Mouse (Mus musculus): ENCODE measurements at regions not wholly inside any gene's neighbourhood (a gene's known extent, or its start where the extent isn't known, plus 50 kb on each side); places are given as distances from the start of the nearest gene placed in this dataset.
A peak's percentile ranks its signal among the peaks of the same experiment; 100 is the strongest.

DNA sequence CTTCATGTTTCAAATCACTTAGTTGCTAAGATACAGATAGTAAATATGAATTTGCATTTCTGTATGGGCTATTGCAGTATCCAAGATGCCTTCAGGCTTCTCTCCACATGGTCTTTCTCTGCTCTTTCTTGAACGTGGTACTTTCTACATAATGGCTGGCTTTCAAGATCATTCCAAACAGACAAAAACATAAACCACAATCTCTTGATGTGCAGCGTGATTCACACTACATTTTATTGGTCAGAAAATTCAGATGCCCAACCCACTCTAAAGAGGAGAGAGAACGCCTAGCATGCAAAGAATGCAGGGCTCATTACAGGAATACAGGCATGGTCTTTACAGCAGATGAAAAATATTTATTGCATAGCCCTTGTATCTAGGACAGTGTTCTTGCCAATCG is 235.2 kb downstream of the Papss1 start:
- DNase-seq (ENCODE audit: low read depth, low spot score) = no peak

DNA sequence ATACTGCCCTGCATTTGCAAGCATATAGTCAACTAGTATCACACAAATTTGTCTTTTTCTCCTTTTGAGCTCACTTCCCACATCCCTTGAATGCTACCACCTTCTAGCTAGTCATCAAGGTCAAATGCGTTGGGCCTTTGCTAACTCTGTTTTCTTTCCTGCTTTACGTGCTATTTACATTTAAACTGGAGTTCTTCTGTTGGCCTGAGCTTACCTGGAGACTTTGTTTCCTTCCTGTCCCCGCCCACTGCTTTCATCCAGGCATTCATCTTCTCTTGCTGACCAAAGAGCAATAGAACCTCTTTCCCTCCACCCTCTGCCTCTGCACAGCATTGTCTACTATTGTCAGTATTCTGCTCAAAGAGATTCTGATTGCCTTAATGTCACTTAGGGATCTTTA is 237.0 kb downstream of the Papss1 start:
- DNase-seq (ENCODE audit: low read depth, low spot score) = no peak

DNA sequence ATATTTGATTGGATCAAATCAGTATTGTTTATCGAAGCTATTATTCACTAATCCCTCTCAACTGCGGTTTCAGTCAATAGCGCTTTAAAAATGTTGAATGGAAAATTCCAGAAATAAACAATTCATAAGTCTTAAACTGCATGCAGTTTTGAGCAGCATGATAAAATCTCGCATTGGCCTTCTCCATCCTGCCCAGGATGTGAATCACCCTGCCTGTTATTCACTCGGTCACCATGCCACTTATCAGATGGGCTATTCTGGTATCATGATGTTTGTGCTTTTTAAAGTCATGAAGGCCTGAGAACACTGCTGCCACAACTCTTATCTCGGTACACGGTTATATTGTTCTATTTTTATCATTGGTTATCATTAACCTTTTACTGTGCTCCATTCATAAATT is 238.3 kb downstream of the Papss1 start:
- no peak for DNase-seq (ENCODE audit: low read depth, low spot score)

DNA sequence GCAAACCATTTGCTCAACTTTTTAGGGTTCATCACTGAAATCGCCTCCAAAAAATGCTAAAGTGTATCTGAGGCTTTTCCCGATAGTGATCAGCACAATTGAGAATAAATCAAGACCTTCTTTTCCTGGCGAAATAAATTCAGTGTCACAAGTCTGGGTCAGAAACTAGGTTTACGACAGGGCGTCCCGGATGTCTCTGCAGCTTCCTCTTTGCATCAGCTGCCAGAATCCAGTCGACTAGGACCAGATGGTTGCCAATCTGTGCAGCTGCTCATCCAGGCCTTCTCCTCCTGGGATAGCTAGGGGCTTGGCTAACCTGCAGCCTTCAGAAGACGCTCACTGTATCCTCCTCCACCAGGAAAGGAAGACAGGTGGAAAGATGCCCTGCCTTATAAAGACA is 243.6 kb downstream of the Papss1 start:
- DNase-seq (ENCODE audit: low read depth, low spot score) = no peak

DNA sequence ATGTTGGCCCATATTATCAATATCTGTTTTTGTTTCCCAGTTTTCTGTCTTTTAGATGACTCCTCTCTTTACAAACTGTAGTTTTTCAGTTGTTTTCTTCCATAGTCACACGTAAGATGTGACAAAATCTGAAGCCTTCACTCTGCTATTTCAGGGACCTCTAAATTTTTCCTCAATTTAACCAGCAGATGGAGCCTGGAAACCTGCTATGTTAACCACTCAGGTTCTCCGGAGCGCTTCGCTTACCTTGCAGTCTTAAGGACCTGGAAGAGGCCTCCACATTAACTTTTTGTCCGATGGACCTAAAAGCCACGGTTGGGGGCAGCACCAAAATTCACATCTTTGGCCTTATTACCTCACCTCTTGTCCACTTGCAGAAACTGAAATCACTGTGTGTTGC is 248.4 kb downstream of the Papss1 start:
- no peak for DNase-seq (ENCODE audit: low read depth, low spot score)

DNA sequence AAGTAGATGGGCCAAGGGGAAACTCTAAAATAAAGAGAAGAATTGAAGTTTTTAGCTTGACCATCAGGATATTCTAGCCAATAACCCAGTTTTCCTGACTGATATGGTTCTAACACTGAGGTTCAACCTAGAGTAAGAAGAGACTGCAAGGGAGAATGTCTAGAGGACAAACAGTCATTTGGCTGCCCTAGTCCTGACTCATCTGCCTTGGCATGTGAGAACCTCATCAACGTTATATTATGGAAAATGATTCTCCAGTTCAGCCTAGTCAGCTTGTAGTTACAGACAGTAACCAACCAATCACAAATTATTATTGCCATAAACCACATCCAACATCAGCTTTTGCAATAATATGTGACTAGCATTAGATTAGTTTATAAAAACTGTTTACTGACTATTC is 254.2 kb downstream of the Papss1 start:
- no peak for DNase-seq (ENCODE audit: low read depth, low spot score)

DNA sequence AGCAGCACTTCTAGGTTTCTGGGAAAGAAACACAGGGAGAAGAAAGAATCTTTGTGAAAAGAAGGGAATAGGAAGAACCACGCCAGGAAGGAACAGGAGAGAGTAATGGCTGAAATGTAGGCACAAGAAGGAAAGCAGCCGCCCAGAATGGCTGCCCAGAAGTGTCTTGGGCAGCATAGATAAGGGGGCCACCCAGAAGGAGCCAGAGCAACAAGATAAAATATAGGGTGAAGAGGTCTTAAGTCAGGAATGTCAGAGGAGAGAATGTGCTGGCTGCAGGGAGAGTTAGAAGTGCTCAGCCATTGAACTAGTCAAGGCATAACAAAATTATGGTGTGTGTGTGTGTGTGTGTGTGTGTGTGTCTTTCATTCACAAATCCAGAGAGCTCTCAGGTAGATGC is 227.7 kb upstream of the Dkk2 start:
- no peak for DNase-seq (ENCODE audit: low read depth, low spot score)

DNA sequence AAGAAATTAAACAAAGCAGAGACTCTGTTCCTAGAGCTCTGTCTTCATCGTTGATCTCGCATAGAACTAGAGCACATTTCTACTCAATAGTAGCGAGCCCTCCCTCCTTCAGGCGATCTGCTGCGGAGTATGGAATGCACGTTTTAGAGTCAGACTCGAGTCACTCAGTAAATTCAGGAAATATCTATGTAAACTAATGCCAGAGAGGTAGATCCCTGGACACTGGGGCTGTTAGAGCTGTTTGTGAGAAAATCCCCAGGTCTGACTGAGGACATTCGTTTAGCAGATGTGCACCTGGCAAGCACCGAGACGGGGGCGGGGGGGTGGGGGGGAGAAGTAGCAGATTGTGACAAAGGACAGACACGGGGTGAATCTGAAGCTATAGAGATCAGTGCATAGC is 226.0 kb upstream of the Dkk2 start:
- DNase-seq (ENCODE audit: low read depth, low spot score) = no peak

DNA sequence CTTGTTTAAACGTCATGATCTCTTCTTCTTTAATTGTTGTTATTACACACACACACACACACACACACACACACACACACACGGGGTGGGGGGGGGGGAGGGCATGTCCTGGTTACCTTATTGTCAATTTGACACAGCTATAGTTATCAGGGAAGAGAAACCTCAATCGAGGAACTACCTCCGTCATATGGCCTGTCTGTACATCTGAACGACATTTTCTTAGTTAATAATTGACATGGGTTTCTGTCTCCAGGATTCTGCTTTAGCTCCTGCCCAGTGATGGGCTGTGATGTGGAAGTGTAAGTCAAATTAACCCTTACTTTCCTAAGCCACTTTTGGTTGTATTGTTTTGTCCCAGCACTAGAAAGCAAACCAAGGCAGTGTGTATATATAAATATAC is 220.0 kb upstream of the Dkk2 start:
- no peak for DNase-seq (ENCODE audit: low read depth, low spot score)

DNA sequence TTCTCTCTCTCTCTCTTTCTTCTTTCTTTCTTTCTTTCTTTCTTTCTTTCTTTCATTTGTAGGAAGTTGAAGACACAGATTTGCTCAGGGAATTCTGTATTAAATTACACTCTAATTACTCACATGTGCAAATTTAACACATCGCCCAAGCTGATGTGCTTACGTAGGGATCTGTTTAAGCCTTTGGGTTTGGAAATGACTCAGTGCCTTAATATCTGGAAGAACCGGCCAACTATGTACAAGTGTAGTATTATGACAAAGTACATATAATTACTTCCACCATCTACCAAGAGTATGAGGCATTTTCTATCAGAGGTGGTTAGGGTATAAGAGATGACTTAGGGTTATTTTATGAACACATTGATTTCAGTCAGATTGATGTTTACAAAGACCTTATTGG is 217.8 kb upstream of the Dkk2 start:
- no peak for DNase-seq (ENCODE audit: low read depth, low spot score)

DNA sequence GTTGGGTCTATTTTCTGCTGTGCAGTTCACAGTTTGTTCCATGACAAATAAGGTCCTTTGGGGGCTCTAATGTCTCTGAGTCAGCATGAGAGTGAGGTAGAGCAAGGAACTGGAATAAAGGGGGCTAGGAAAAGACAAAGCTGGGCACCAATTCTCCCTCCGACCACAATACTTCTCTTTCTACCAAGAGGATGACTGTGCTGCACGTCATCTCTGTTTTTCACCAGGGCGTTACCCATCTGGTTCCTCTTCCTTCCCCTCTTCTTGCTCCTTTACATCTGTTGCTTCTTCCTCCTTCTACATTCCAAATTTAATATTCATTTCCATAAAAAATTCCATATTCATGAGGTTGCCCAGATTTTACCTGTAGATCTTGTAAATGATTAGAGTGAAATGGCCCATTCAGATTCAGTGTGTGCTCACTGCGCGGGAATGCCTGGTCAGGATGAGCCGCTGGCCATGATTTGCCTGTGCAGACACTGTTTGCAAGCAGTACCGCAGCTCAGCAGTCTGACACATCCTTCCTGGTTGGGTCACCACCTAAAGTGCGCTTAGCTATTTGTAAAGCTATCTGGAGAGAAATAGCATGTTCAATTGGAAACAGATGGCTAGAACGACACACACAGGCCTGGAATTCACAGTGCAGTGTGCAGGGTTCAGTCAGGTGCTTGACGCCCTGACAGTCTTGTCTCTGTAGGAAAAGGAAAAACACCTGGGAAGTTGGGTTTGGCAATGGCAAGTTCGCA is 216.7 kb upstream of the Dkk2 start:
- peak; percentile 30 for DNase-seq (ENCODE audit: low read depth, low spot score)

DNA sequence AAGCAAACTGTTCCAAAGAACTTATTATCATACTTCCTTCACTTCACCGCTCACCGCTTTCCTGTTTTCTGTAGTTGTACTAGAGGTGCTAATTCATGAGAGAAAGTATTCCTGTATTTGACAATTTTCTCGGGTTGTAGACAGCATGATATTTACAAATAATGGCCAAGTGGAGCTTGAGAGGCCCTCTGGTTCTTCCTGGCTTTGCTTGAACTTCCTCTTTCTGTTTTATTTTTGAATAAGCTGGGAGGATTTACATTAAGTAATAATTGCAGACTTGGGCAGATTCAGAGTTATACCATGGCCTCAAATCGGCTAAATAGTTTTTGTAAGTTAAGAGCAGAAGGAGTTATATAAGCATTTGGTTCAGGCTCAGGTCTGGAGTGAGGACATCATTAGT is 215.8 kb upstream of the Dkk2 start:
- DNase-seq (ENCODE audit: low read depth, low spot score) = no peak

DNA sequence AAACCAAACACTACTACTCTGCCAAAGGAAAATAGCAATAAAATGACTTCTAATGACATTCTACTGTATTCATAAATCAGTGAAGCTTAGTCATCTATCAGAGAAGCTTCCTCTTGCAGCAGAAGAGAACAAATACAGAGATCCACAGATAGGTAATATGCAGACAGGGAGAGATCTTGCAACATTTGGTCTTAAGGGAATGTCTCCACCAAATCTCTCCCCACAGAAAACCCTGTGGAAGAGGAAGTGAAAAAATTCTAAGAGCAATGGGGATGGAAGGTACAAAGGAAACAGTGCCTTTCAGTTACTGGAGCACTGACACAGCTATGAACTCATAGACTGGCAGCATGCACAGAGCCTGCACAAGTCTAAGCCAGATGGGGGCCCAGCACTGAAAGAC is 202.4 kb upstream of the Dkk2 start:
- no peak for DNase-seq (ENCODE audit: low read depth, low spot score)

DNA sequence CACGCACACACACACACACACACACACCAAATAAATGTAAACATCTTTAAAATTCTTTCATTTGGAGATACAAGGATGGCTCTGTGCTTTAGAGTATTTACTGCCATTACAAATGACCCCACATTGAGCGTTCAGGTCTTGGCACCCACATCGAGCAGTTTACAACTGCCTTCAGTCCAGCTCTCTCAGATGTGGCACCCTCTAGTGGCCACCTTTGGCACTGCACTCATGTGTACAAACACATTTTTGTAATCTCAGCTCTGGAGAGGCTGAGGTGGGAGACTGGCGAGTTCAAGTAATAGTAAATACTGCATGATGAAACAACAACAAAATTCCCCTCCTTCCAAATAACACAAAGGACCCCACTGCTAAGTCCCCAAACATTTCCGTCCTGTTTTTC is 198.6 kb upstream of the Dkk2 start:
- no peak for DNase-seq (ENCODE audit: low read depth, low spot score)

DNA sequence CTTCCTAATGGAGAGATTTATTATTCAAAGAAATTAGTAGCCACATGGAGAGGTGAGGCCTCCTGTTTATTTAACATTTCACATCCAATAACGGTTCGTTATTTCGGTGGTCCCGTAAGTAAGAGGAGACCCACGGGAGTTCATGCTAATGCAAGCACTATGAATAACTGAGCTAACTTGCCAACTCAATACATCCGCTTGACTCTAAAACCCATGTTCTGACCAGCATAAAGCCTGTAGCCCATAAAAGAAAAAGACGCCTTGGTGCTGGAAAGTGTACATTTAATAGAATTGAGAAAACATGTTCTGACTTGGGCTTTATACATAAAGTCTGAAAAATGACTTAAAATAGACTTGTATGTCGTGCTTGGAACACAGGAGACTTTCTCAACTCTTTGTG is 198.1 kb upstream of the Dkk2 start:
- no peak for DNase-seq (ENCODE audit: low read depth, low spot score)

DNA sequence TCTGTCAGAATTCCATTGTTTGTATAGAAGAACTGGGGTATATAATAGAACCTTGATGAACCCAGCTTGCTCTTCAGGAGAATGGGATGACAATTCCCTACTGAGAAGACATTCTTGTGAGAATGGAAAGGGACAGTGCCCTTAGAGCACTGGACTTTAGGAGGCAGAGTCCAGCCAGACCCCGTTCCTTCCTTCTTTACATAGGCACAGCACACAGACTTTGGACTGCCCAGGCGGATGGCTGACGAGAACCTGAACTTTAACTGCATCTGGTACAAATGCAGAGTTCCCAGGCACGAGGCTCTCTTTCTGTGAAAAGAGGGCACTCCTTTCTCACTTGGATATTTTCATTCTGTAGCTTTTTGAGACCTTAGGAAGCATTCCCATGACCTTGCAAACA is 197.4 kb upstream of the Dkk2 start:
- no peak for DNase-seq (ENCODE audit: low read depth, low spot score)

DNA sequence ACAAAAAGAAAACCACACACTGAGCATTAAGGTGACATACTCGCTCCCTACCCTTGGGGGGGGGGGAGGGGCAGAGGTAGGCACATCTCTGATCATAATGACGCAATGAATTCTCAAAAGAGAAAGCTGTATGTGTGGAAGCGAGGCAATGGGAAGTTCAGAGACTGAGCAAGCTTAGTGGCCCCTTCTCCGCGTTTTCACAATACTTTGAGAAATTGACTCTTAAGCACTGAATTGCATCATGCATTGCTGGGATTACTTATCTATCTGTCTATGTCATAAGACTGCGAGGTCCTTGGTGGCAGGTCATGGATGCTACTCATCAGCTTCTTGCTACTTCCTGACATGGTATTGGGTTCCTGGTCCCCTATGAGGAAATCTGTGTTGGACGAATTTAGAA is 193.2 kb upstream of the Dkk2 start:
- DNase-seq (ENCODE audit: low read depth, low spot score) = no peak

DNA sequence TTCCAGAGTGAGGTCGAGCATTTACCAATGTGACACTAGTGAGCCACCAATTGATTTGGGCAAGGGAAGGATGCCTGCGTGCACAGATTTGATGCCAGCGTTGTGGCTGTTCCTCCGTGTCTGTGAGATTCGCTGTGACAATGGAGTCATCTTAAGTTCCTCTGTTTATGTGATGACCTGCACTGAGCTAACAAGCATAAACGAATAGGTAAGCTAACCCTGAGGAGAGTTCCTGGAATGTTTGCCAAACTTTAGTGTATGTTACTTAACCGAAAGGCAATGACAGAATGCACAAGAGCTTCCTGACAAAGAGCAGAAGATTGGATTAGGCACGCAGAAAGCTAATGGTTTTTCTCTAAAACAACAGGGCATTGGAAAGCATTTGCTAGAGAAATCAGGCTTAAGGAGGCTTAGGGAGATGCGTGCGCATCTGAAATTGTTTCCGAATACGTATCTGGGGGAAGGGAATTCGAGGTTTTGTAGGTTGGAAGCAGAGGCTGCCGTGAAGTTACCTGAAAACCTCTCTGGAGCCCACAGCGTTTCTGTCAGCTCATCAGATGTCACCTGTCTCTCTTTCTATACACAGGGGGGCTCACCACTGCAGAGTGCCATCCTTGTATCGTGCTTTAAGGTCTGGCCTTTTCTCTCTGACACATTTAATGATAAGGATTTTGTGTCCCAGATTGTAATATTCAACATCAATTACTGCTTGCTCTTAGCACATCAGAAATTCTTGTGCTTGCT is 191.9 kb upstream of the Dkk2 start:
- no peak for DNase-seq (ENCODE audit: low read depth, low spot score)

DNA sequence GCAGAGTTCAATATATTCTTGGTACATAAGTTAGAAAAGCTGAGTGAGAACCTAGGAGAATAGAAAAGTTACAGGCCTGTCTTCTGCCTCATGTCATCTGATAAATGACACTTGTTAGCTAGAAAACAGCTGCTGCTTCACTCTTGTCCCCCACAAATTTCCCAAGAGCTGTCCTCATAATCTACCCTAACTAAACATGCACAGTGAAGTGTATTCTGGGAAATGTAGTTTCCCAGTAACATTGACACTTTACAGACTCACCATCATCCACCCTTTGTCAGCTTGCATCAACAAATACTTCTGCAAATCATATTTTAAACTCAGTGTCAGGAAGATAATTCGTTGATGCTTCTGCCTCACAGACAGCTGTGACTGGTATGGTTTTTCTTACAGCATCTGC is 190.0 kb upstream of the Dkk2 start:
- DNase-seq (ENCODE audit: low read depth, low spot score) = no peak

DNA sequence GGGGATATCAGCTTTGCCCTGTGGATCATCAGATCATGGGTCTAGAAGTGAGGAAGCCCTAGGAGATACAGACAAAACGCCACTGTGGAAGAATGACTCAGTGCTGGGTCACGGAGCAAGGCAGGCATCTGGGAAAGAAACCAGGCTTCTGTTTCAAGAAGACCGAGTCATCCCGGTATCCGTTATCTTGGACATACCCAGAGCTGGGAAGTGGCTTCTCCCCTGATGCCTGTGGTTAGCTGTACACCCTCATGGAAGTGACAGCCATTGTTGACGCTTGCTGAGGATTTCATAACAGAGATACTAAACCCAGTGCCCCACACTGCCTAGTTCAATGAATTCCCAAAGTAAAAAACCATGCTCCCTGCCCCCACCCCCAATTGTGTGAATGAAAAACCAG is 171.6 kb upstream of the Dkk2 start:
- DNase-seq (ENCODE audit: low read depth, low spot score) = no peak

DNA sequence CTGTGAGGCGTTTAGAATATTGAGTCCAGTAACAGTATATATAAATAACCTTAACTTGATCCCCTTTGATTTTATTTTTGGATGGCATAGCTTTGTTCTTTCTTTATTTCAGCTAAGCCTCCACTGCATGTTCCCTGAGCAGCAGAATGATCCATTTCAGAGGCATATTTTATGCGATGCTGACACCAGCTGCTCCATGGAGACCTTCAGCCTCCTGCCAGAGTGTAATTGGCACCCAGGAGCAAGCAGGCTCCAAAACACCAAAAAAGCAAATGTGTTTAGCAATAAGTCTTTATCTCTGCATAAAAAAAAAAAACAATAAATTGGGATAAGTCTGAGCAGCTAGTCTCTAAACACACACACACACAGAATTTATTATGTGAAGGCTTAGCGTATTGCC is 170.7 kb upstream of the Dkk2 start:
- DNase-seq (ENCODE audit: low read depth, low spot score) = no peak

DNA sequence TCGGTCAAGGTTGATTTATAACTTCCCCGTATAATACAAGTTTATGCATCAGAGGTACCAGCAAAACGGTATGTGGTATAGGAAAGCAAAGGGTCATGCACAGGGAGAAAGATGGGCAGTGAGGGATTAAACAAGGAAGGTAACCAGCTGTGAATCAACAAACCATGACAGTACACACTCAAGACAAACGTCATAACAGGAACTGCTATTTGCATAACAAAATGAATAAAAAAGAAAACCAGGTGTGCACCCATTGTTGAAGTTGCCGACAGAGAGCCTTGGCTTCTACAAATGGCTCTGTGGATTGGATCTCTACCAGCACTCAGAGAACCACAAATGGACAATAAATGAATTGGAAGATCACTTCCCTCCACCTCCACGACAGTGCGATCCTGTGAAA is 170.1 kb upstream of the Dkk2 start:
- DNase-seq (ENCODE audit: low read depth, low spot score) = no peak

DNA sequence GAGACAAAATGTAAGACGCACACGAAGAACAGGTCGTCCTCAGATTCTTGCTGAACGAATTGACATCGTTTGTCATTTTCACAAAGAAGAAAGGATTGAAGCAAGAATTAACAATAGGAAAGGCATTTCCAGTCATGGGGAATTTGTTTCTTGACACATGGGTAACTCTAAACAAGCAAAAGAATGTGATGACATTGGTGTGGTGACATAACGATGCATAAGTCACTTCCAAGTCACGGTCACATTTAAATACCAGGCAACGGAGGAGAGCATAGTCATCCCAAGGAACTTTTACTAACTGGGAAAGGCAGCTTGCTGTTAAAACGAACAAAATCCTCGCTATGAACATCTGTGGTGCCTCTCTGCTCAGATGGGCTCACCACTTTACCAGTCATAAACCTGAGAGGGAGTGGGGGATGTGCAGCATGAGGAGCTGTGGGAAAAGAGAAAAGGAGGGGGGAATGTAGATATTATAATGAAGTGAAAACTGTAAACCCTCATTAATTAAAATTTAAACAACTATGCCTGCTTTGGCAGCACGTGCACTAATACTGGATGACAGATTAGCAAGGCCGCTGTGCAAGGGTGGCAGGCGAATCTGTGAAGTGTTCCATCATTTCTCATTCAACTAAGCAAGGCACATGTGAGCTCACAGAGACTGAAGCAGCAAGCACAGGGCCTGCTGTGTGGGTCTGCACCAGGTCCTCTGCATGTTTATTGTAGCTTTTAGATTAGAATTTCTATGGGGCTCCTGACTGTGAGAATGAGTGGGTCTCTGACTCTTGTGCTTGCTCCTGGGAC is 167.2 kb upstream of the Dkk2 start:
- no peak for DNase-seq (ENCODE audit: low read depth, low spot score)

Measured in skeletal muscle tissue, adult 2 months (tissue).